Mouse (Mus musculus) thymus, adult 2 months (tissue): ENCODE results near the gene Tmem258. TPM values are rescaled to one million over a fixed set of nuclear protein-coding genes. Genes with fewer than 3 reads are reported as not detected.

ENCODE experiments used
- DNase-seq: peaks from one replicate; pipeline ENCODE4 v3.0.0; 2021
- H3K27ac ChIP-seq: fragments of 200-500 bp; 2 replicates; pipeline ENCODE4 v1.5.1; 2012; ENCODE audit warnings: low read length, control low read depth; ENCODE audit not compliant: control insufficient read depth, insufficient read depth
- H3K27me3 ChIP-seq: fragments of 200-500 bp; 2 replicates; pipeline ENCODE4 v1.6.1; 2012; ENCODE audit warnings: mild to moderate bottlenecking, low read length, moderate library complexity, mixed read lengths; ENCODE audit not compliant: control insufficient read depth, insufficient read depth
- H3K36me3 ChIP-seq: fragments of 200-500 bp; 2 replicates; pipeline ENCODE4 v1.6.1; 2012; ENCODE audit warnings: mild to moderate bottlenecking, low read length, moderate library complexity; ENCODE audit not compliant: control insufficient read depth, insufficient read depth
- H3K4me1 ChIP-seq: fragments of 200-500 bp; replicated peaks from 2 replicates; pipeline ENCODE4 v1.6.1; 2012; ENCODE audit warnings: low read length; ENCODE audit not compliant: control insufficient read depth, insufficient read depth
- H3K4me3 ChIP-seq: fragments of 200-500 bp; 2 replicates; pipeline ENCODE4 v1.5.1; 2012; ENCODE audit warnings: mild to moderate bottlenecking, low read length, control low read depth, moderate library complexity; ENCODE audit not compliant: control insufficient read depth, insufficient read depth
- CTCF ChIP-seq: fragments of 200-500 bp; IDR thresholded peaks from 2 replicates; pipeline ENCODE4 v1.5.1; 2012; ENCODE audit warnings: mild to moderate bottlenecking, control low read depth, low read length, moderate library complexity, borderline replicate concordance; ENCODE audit not compliant: control insufficient read depth, poor library complexity, insufficient read depth; ENCODE audit errors: extremely low read depth
- POLR2A ChIP-seq: fragments of 200-500 bp; IDR thresholded peaks from 2 replicates; pipeline ENCODE4 v1.6.1; 2012; ENCODE audit warnings: mild to moderate bottlenecking, low read length, control low read depth, moderate library complexity; ENCODE audit not compliant: control insufficient read depth, poor library complexity, insufficient read depth; ENCODE audit errors: extremely low read depth
- WGBS: fragments of 180-500 bp; shearing (Covaris S2); methylation state at CpG from one replicate; pipeline ENCODE4 v1.1.7; 2018; 5-methylcytosine and 5-hydroxymethylcytosine counted together
- polyA plus RNA-seq: library from polyadenylated mRNA; depleted of rRNA; stranded (reverse); fragments of >200 nt; gene quantifications from 2 replicates; pipeline ENCODE4 v1.2.3, GENCODE M21; 2012

Gene Tmem258
- polyA plus RNA-seq, 1 experiment = 189 TPM

GRCm38 (mm10) chr19:10182670-10183298, 21.0 kb upstream of the Tmem258 start, which contains the start of gene Fads1:
Gene Fads1 (plus strand): TSS chr19:10182888.
- peak; percentile 92 for DNase-seq
- H3K27me3 ChIP-seq = no peaks in the 10 kb centered on the region
- H3K36me3 ChIP-seq = no peaks in the 10 kb centered on the region
- H3K4me1 ChIP-seq = peaks cover 11% of the 10 kb centered on the region
- H3K27ac ChIP-seq = no peak within 1 kb of the TSS
- TF ChIP-seq CTCF = 0 out of 2 replicates have a peak, but pooled peaks have one; percentile 51
- no peak for TF ChIP-seq POLR2A
- peak within 1 kb of the TSS; percentile 86 for H3K4me3 ChIP-seq
- WGBS = under 1% methylated on average over 70 of the region's 70 CpGs

DNA sequence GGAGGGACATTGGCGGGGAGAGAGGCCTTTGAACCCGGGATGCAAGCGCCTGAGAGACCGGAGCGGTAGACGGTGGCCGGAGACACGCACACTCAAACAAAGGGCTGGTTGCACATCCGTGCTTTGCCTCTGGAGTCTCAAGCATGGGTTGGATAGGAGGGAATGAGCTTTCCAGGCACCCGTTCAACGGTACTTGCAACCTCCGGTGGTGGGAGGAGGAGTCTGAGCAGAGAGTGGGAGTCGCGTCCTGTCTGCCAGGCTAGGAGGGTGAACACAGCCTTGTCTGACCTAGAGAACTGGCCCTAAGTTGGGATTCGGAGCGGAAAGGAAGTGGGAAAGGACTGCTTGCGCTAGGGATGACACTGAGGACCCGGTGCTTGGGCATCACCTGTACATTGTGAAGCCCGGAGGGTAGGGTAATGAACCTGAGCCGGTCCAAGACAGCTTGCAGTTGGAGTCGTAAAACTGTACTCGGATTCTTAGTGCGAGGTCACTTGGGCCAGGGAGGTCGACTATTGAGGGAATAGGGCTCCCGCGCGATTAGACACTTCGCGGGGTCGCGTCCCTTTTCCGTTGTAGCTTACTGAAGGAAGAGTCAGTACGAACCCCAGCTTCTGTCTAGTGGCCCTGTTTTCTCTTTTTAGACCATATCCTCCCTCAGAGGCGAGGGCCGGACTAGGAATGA, 20.4 kb upstream of the Tmem258 start:
- peak; percentile 50 for DNase-seq
- TF ChIP-seq POLR2A (no peak), CTCF (no peak)
- peak overlapping the region; percentile 86 for H3K4me3 ChIP-seq
- no peak overlapping the region for H3K27ac ChIP-seq
- no peaks in the 10 kb centered on the region for H3K27me3 ChIP-seq
- no peaks in the 10 kb centered on the region for H3K36me3 ChIP-seq
- peaks cover 11% of the 10 kb centered on the region for H3K4me1 ChIP-seq
- WGBS = 4% methylated on average over 35 of the region's 35 CpGs

GRCm38 (mm10) chr19:10184096-10184495, 19.7 kb upstream of the Tmem258 start:
- no peak overlapping the region for H3K4me3 ChIP-seq
- TF ChIP-seq CTCF (no peak), POLR2A (no peak)
- WGBS = 75% methylated on average over 12 of the region's 12 CpGs
- H3K27ac ChIP-seq = no peak overlapping the region
- 0 out of 2 replicates have a peak, but pooled peaks cover 3% of the 10 kb centered on the region for H3K36me3 ChIP-seq
- H3K4me1 ChIP-seq = peaks cover 11% of the 10 kb centered on the region
- DNase-seq = no peak
- H3K27me3 ChIP-seq = no peaks in the 10 kb centered on the region

- H3K4me3 ChIP-seq = no peak overlapping the region
- no peak for DNase-seq
- H3K27me3 ChIP-seq = no peaks in the 10 kb centered on the region
- H3K36me3 ChIP-seq = 0 out of 2 replicates have a peak, but pooled peaks cover 4% of the 10 kb centered on the region
- no peak for TF ChIP-seq CTCF
- no peak for TF ChIP-seq POLR2A
- 97% methylated on average over 3 of the region's 3 CpGs for WGBS
- H3K4me1 ChIP-seq = peaks cover 11% of the 10 kb centered on the region
- no peak overlapping the region for H3K27ac ChIP-seq
Observed at GRCm38 (mm10) chr19:10185876-10186275, 17.9 kb upstream of the Tmem258 start.

- no peak for DNase-seq
- H3K4me1 ChIP-seq = peaks cover 11% of the 10 kb centered on the region
- peaks cover 6% of the 10 kb centered on the region for H3K36me3 ChIP-seq
- H3K27ac ChIP-seq = no peak overlapping the region
- TF ChIP-seq POLR2A (no peak), CTCF (no peak)
- no peaks in the 10 kb centered on the region for H3K27me3 ChIP-seq
- 97% methylated on average over 8 of the region's 8 CpGs for WGBS
- H3K4me3 ChIP-seq = no peak overlapping the region
Observed at GRCm38 (mm10) chr19:10186569-10186968, 17.2 kb upstream of the Tmem258 start.

DNA sequence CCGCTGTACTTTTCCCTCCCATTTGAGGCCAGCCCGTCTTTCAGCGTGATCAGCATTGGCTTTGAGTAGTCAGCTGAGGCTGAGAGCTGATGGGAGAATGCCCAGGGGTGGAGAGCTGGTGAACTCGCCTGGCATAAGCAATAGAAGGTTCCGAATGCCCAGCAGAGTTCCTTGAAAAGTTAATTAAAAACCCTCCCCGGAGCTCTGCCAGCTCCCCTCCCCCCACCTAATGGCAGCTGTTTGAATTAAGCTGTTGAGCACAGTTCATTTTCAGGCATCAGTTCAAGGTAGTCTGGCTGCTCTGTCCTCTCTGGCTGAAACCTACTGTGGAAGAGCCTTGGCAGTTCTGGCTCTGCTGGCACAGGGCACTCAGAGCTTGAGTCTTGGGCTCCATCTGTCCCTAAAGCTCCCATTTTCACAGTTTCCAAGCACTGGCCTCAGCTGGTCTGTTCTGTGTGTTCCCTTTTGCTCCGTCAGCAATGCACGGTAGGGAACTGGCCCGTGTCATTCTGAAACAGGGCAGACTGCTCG, 15.5 kb upstream of the Tmem258 start:
- Histone ChIP-seq H3K4me3 (no peak overlapping the region), H3K36me3 (peaks cover 11% of the 10 kb centered on the region), H3K27ac (no peak overlapping the region), H3K27me3 (no peaks in the 10 kb centered on the region), H3K4me1 (peaks cover 11% of the 10 kb centered on the region)
- WGBS = 97% methylated on average over 10 of the region's 10 CpGs
- DNase-seq = no peak
- no peak for TF ChIP-seq POLR2A
- TF ChIP-seq CTCF = no peak
